ENCODE assay signal across 9 mouse cellular contexts in genomic region chr7:27360749-27361148, GRCm38 (mm10). TPM values are rescaled to one million over a fixed set of nuclear protein-coding genes. Genes with fewer than 3 reads are reported as not detected.
DNase-seq lines count a peak whose midpoint lies in the region; ATAC-seq and TF ChIP-seq lines count a peak whose summit lies in the region.
"Had no signal": no experiment of that assay in that cellular context is flagged by ENCODE, and none has a peak within 500 bp of the region (broad histone marks: within the 10 kb centered on the region; RNA-seq: fewer than 3 reads in every experiment).

No protein-coding gene starts in this region.

- H3K4me2 ChIP-seq in hindbrain, embryonic 11.5 days (replicated peaks; ENCODE audit: low read depth, low read length), result no peak overlapping the region
- H3K4me2 ChIP-seq in hindbrain, embryonic 12.5 days (replicated peaks), result peak overlapping the region; percentile 64
- peak overlapping the region; percentile 75; the same call in 1 of the 2 replicates for H3K4me2 ChIP-seq in midbrain, embryonic 11.5 days

- no peaks in the 10 kb centered on the region for H3K36me3 ChIP-seq in hindbrain, embryonic 10.5 days
- H3K36me3 ChIP-seq in hindbrain, embryonic 11.5 days (ENCODE audit: control insufficient read depth, insufficient read depth, low read length), result no peaks in the 10 kb centered on the region
- no peaks in the 10 kb centered on the region for H3K36me3 ChIP-seq in hindbrain, embryonic 12.5 days
- H3K36me3 ChIP-seq in midbrain, embryonic 11.5 days (ENCODE audit: control insufficient read depth, insufficient read depth, low read length), result no peaks in the 10 kb centered on the region

- no peak overlapping the region for H3K9ac ChIP-seq in hindbrain, embryonic 11.5 days (ENCODE audit: low read depth, low read length)
- no peak overlapping the region for H3K9ac ChIP-seq in hindbrain, embryonic 12.5 days
- no peak overlapping the region for H3K9ac ChIP-seq in midbrain, embryonic 11.5 days (ENCODE audit: low read length)

- no peak for TF ChIP-seq CTCF in bone marrow macrophage, adult 2 months (IDR thresholded peaks at IDR 0.05; ENCODE audit: low read depth, low read length)

- H3K4me1 ChIP-seq in hindbrain, embryonic 10.5 days (replicated peaks), result peaks cover 38% of the 10 kb centered on the region
- H3K4me1 ChIP-seq in hindbrain, embryonic 11.5 days (replicated peaks; ENCODE audit: control insufficient read depth, insufficient read depth, low read length), result peaks cover 5% of the 10 kb centered on the region
- peaks cover 24% of the 10 kb centered on the region for H3K4me1 ChIP-seq in bone marrow macrophage, adult 2 months (ENCODE audit: control insufficient read depth, insufficient read depth, low read length)
- peaks cover 6% of the 10 kb centered on the region; the same call in 1 of the 2 replicates for H3K4me1 ChIP-seq in hindbrain, embryonic 12.5 days
- H3K4me1 ChIP-seq in midbrain, embryonic 11.5 days (ENCODE audit: control insufficient read depth, insufficient read depth, low read length), result peaks cover 5% of the 10 kb centered on the region; the same call in 1 of the 2 replicates

- ATAC-seq in hindbrain, embryonic 11.5 days (ENCODE audit: low FRiP score), result no peak
- no peak for ATAC-seq in hindbrain, embryonic 12.5 days (ENCODE audit: low FRiP score)
- no peak for ATAC-seq in midbrain, embryonic 11.5 days (ENCODE audit: low FRiP score)
- ATAC-seq in CD4-positive, CD25-positive, alpha-beta regulatory T cell, adult 4 months, result no peak
- no peak for ATAC-seq in monocyte, adult 5-6 weeks (replicated peaks; ENCODE audit: insufficient number of reproducible peaks, low FRiP score, low TSS enrichment, poor library complexity, severe bottlenecking)

- 54% methylated on average over 6 of the region's 6 CpGs for WGBS in hindbrain, embryonic 10.5 days
- WGBS in hindbrain, embryonic 11.5 days, result 62% methylated on average over 6 of the region's 6 CpGs
- 57% methylated on average over 6 of the region's 6 CpGs for WGBS in hindbrain, embryonic 12.5 days
- WGBS in midbrain, embryonic 11.5 days, result 58% methylated on average over 6 of the region's 6 CpGs

- no peak for TF ChIP-seq POLR2A in bone marrow macrophage, adult 2 months (IDR thresholded peaks at IDR 0.05; ENCODE audit: borderline replicate concordance, low read depth, low read length)

- 0 out of 2 replicates have a peak overlapping the region, but pooled peaks have one; percentile 35 for H3K27ac ChIP-seq in hindbrain, embryonic 10.5 days
- H3K27ac ChIP-seq in hindbrain, embryonic 11.5 days (ENCODE audit: low read depth, low read length), result no peak overlapping the region
- H3K27ac ChIP-seq in bone marrow macrophage, adult 2 months (ENCODE audit: insufficient read depth, low read depth, low read length), result no peak overlapping the region
- H3K27ac ChIP-seq in hindbrain, embryonic 12.5 days, result no peak overlapping the region
- no peak overlapping the region for H3K27ac ChIP-seq in midbrain, embryonic 11.5 days (ENCODE audit: low read depth, low read length)

- peaks cover 78% of the 10 kb centered on the region for H3K27me3 ChIP-seq in hindbrain, embryonic 10.5 days (ENCODE audit: insufficient read depth, poor library complexity, severe bottlenecking)
- peaks cover 49% of the 10 kb centered on the region for H3K27me3 ChIP-seq in hindbrain, embryonic 11.5 days (ENCODE audit: control insufficient read depth, insufficient read depth, low read length)
- peaks cover 62% of the 10 kb centered on the region for H3K27me3 ChIP-seq in hindbrain, embryonic 12.5 days
- H3K27me3 ChIP-seq in midbrain, embryonic 11.5 days (ENCODE audit: control insufficient read depth, insufficient read depth, low read length), result peaks cover 51% of the 10 kb centered on the region

- H3K4me3 ChIP-seq in hindbrain, embryonic 10.5 days, result peak overlapping the region; percentile 66
- H3K4me3 ChIP-seq in hindbrain, embryonic 11.5 days (ENCODE audit: low read depth, low read length), result no peak overlapping the region
- H3K4me3 ChIP-seq in bone marrow macrophage, adult 2 months (ENCODE audit: insufficient read depth, low read length), result peak overlapping the region; percentile 20; the same call in 1 of the 2 replicates
- peak overlapping the region; percentile 50 for H3K4me3 ChIP-seq in hindbrain, embryonic 12.5 days
- H3K4me3 ChIP-seq in midbrain, embryonic 11.5 days (ENCODE audit: low read depth, low read length), result no peak overlapping the region

- H3K9me3 ChIP-seq in hindbrain, embryonic 10.5 days, result 0 out of 2 replicates have a peak, but pooled peaks cover 4% of the 10 kb centered on the region
- H3K9me3 ChIP-seq in hindbrain, embryonic 11.5 days (ENCODE audit: control insufficient read depth, low read length), result no peaks in the 10 kb centered on the region
- no peaks in the 10 kb centered on the region; the same call in 1 of the 2 replicates for H3K9me3 ChIP-seq in hindbrain, embryonic 12.5 days (replicated peaks)
- H3K9me3 ChIP-seq in midbrain, embryonic 11.5 days (ENCODE audit: control insufficient read depth, low read length), result peaks cover 2% of the 10 kb centered on the region; the same call in 1 of the 2 replicates

- no peak for DNase-seq in hindbrain, embryonic 10.5 days (ENCODE audit: low spot score)
- DNase-seq in hindbrain, embryonic 11.5 days (ENCODE audit: low spot score), result no peak
- DNase-seq in midbrain, embryonic 11.5 days (ENCODE audit: low spot score, missing footprints), result no peak
- no peak for DNase-seq in embryo, embryonic 10 days (ENCODE audit: low spot score)

RNA-seq across cellular contexts. Expression of gene Gm20479, which starts 3.5 kb away (rescaled TPM):
- 0.50 TPM in 1 of 2 replicates, not detected in the other for polyA plus RNA-seq in hindbrain, embryonic 10.5 days (2016; fragmentation: Nextera tagmentation; extraction: Ambion mirVana)
- polyA plus RNA-seq in hindbrain, embryonic 11.5 days (2014; fragmentation: Nextera tagmentation; extraction: Ambion mirVana), result 0.33 and 0.57 TPM in 2 replicates
- 10.4 TPM in 1 of 2 replicates, not detected in the other for polyA plus RNA-seq in bone marrow macrophage, adult 2 months (2012; ENCODE audit: insufficient read depth, insufficient read length, missing spikeins)
- polyA plus RNA-seq in hindbrain, embryonic 12.5 days (2016; fragmentation: Nextera tagmentation; extraction: Ambion mirVana), result 0.43 and 0.59 TPM in 2 replicates
- not detected in 2 replicates for polyA plus RNA-seq in midbrain, embryonic 11.5 days (2014; fragmentation: Nextera tagmentation; extraction: Ambion mirVana)
- polyA plus RNA-seq in CD4-positive, CD25-positive, alpha-beta regulatory T cell, adult 4 months (2017; shearing (Covaris generic)), result not detected
- total RNA-seq in monocyte, adult 5-6 weeks (2017), result not detected in 3 replicates
- polyA plus RNA-seq: erythroblast, embryonic 14.5 days had no signal

RNA-seq across cellular contexts. Expression of gene Shkbp1, which starts 4.9 kb away (rescaled TPM):
- 76.3 and 87.4 TPM in 2 replicates for polyA plus RNA-seq in hindbrain, embryonic 10.5 days (2016; fragmentation: Nextera tagmentation; extraction: Ambion mirVana)
- 51.5 and 56.7 TPM in 2 replicates for polyA plus RNA-seq in hindbrain, embryonic 11.5 days (2014; fragmentation: Nextera tagmentation; extraction: Ambion mirVana)
- polyA plus RNA-seq in bone marrow macrophage, adult 2 months (2012; ENCODE audit: insufficient read depth, insufficient read length, missing spikeins), result 51.0 and 60.8 TPM in 2 replicates
- polyA plus RNA-seq in hindbrain, embryonic 12.5 days (2016; fragmentation: Nextera tagmentation; extraction: Ambion mirVana), result 72.4 and 76.2 TPM in 2 replicates
- 45.9 and 50.7 TPM in 2 replicates for polyA plus RNA-seq in midbrain, embryonic 11.5 days (2014; fragmentation: Nextera tagmentation; extraction: Ambion mirVana)
- 10 to 100 TPM; 49.2 to 76.0 TPM for polyA plus RNA-seq in CD4-positive, CD25-positive, alpha-beta regulatory T cell, adult 4 months (2017; shearing (Covaris generic))
- 33.3 to 47.0 TPM (median 39.9 TPM) in 3 replicates for total RNA-seq in monocyte, adult 5-6 weeks (2017)

RNA-seq across cellular contexts. Expression of gene Ltbp4, which starts 23.3 kb away (rescaled TPM):
- 5.8 and 7.5 TPM in 2 replicates for polyA plus RNA-seq in hindbrain, embryonic 10.5 days (2016; fragmentation: Nextera tagmentation; extraction: Ambion mirVana)
- 2.4 and 3.9 TPM in 2 replicates for polyA plus RNA-seq in hindbrain, embryonic 11.5 days (2014; fragmentation: Nextera tagmentation; extraction: Ambion mirVana)
- 0.84 TPM in 1 of 2 replicates, not detected in the other for polyA plus RNA-seq in bone marrow macrophage, adult 2 months (2012; ENCODE audit: insufficient read depth, insufficient read length, missing spikeins)
- 8.7 and 8.9 TPM in 2 replicates for polyA plus RNA-seq in hindbrain, embryonic 12.5 days (2016; fragmentation: Nextera tagmentation; extraction: Ambion mirVana)
- 2.9 and 5.8 TPM in 2 replicates for polyA plus RNA-seq in midbrain, embryonic 11.5 days (2014; fragmentation: Nextera tagmentation; extraction: Ambion mirVana)
- polyA plus RNA-seq in CD4-positive, CD25-positive, alpha-beta regulatory T cell, adult 4 months (2017; shearing (Covaris generic)), result 1 to 10 TPM in 1 of 2 experiments, under 1 TPM in 1; 0.77 to 2.0 TPM
- total RNA-seq in monocyte, adult 5-6 weeks (2017), result 0.68 TPM in 1 of 3 replicates, not detected in the others

Comparison
In these comparisons a context has a peak if more than half of its experiments do, and no peak if none do; other contexts are left out.
1. H3K4me3 ChIP-seq: peak in hindbrain, embryonic 10.5 days (single experiment), bone marrow macrophage, adult 2 months (single experiment) and hindbrain, embryonic 12.5 days (single experiment); none in hindbrain, embryonic 11.5 days (single experiment) and midbrain, embryonic 11.5 days (single experiment).